Mouse (Mus musculus) olfactory bulb, adult 2 months (tissue): ENCODE measurements around the gene Ifi35.

Experiments used
- CTCF ChIP-seq: fragments of 200-500 bp; IDR thresholded peaks from 2 replicates; pipeline ENCODE4 v1.5.1; 2012; ENCODE audit warnings: low read depth, mild to moderate bottlenecking, low read length, moderate library complexity; ENCODE audit not compliant: insufficient read depth
- POLR2A ChIP-seq: fragments of 200-500 bp; IDR thresholded peaks from 2 replicates; pipeline ENCODE4 v1.6.1; 2012; ENCODE audit warnings: mild to moderate bottlenecking, low read depth, low read length, moderate library complexity; ENCODE audit not compliant: insufficient read depth

- TF ChIP-seq CTCF (no peak), POLR2A (no peak)
These were observed 37.4 kb downstream of the Ifi35 start for GRCm38 (mm10) chr11:101485509-101486028.
